Mouse (Mus musculus): Measurements from ENCODE around the gene Ankrd63.

Ankrd63 gene

DNA sequence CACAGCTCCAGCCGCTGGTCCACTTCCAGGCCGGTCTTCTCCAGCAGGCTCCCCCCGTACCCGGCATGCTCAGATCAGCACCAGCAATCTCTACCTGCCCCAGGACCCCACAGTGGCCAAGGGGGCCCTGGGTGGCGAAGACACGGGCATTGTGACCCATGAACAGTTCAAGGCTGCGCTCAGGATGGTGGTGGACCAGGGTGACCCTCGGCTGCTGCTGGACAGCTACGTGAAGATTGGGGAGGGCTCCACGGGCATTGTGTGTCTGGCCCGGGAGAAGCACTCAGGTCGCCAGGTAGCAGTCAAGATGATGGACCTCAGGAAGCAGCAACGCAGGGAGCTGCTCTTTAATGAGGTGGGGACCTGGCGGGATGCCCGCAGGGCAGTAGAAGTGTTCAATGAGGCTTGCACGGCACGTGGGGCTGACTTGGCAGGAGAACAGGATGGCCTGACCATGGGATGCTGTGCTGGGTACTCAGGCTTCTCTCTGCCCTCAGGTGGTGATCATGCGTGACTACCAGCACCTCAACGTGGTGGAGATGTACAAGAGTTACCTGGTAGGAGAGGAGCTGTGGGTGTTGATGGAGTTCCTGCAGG, 10.3 kb downstream of the Ankrd63 start:
- DNase-seq (ENCODE audit: low spot score in 2 of 2) = no peak

GRCm38 (mm10) chr2:118689875-118690274, 13.9 kb downstream of the Ankrd63 start:
- no peak for DNase-seq (ENCODE audit: low spot score in 2 of 2)

GRCm38 (mm10) chr2:118687791-118688190, 16.0 kb downstream of the Ankrd63 start:
- no peak for DNase-seq (ENCODE audit: low spot score in 2 of 2)

DNA sequence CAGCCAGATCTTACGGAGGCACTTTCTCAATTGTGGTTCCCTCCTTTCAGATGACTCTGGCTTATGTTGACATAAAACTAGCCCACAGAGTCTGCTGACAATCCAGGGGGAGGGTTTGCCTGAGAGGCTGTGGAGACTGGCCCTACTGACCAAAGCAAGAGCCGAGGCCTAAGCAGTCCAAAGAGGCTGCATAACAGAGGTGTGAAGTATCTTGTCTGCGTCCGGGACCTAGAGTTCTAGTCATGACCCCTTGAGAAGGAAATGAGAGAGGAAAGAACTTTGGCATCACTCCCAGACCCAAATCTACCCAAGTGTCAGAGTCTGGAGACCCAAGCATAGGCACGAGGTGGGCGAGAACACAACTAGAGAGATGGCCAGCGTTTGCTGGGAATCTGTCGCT, 17.1 kb downstream of the Ankrd63 start:
- no peak for DNase-seq (ENCODE audit: low spot score in 2 of 2)

DNA sequence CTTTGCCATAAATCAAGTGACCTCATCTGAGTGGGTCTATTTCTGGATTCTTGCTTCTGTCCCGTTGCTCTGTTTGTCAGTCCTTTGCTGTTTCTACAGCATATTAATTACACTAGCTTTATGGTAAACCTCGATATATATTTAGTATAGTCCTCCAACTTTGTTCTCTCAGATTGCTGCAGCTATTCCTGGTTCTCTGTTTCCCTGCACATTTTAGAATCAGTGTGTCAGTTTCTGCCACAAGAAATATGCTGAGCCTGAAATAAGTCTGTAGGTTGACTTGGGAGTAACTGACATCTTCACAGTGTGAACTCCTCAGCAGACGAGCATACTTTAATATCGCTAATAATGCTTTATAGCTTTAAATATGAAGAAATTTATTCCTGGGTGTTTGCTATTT, 18.7 kb downstream of the Ankrd63 start:
- no peak for DNase-seq (ENCODE audit: low spot score in 2 of 2)

GRCm38 (mm10) chr2:118682544-118683260, 21.1 kb downstream of the Ankrd63 start:
- no peak for DNase-seq (ENCODE audit: low spot score in 2 of 2)

DNA sequence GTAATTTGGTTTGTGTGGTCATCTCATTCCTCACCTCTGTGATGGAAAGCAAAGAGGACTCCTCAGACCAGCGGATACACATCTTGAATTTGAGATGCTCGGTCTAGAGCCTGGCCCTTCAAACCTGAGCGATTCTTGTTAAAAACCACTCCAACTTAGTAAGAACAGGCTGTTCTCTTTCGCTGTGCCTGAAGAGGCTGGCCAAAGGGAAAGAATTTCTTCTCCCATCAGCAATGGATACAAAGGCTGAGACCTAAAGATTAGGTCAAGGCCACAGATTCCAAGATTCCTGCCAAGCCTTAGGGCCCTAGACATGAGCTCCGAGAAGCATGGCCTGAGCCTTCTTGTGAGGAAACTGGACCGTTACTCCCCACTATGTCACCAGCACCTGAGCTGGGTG, 22.8 kb downstream of the Ankrd63 start:
- DNase-seq (ENCODE audit: low spot score in 2 of 2) = no peak

- no peak for DNase-seq (ENCODE audit: low spot score in 2 of 2)
Observed at GRCm38 (mm10) chr2:118679577-118679976, 24.2 kb downstream of the Ankrd63 start.

DNA sequence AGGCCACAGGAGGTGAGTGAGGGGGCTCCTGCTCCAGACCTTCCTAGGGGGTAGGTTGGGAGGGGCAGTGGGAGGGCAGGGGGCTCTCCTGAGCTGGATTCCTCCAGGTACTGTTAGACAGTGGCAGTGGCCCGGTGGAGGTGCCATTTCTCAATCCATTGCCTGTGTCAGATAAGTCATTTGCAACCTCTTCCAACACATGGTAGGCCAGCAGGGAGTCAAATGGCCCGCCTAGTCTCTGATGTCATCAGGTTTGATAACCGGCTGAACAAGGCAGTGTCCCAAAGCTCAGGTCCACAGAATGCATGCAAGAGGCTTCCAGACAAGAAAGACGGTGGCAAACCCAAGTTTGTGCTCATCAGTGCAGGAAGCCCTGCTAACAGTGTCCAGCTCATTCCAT, 25.9 kb downstream of the Ankrd63 start:
- no peak for DNase-seq (ENCODE audit: low spot score in 2 of 2)

DNA sequence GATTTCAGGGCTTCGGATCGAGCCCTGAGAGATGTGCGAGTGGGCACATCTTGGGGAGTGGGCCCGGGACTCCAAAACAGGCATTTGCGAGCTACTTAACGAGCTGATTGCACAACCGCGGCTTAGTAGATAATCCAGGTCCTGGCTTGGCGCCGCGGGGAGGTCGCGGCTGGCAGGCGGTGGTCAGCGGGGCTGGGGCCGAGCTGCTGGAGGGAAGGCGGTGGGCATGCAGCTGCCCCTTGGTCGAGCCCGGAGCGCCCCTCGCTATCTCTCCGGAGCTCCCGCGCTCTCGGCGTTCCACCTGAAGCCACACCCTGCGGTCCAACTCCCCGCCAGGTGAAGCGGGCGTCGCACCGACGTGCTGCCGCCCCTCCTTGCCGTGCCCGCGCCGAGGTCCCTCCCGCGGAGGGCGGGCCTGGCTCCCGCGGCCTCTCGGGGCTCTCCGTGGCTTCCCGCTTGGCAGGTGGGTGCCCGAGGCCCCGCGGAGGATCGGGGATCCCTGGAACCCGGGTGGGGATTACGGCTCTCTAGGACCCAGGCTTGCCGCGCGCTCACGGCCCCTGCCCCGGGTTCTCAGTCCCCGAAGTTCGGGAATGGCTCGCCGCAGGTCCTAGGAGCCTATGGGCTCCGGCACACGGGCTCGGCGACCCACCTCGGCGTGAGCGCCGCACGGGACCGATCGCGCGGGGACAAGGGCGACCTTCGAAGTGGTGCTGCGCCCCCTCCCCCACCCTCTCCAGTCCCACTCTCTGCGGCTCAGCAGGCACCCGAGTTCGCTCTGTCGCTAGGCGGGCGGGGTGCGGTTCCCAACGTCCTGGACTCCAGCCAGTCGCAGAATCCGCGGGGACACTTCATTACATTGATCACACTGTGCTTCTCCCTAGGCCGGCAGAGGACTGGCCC, 26.7 kb downstream of the Ankrd63 start:
- peak in 1 of 2 experiments; percentile 55 for DNase-seq (ENCODE audit: low spot score in 2 of 2)

DNA sequence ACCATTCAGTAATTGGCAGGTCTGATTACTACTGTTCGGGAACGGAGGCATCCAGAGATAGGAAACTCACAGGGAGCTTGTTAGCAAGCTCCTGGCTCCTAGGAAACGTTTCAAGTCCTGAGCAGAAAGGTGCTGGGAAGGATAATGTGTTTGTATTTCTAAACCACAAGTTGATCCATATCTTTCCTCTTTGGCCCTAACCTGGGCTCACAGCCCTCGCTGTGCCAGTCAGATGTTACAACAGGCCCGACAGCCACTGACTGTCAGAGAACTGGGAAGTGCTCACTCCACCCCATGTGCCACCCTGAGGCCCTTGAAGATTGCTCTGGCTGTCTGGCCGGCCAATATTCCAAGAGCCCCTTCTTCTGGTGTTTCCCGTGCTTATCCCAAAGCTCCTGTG, 29.3 kb downstream of the Ankrd63 start:
- peak in 1 of 2 experiments; percentile 58 for DNase-seq (ENCODE audit: low spot score in 2 of 2)

DNA sequence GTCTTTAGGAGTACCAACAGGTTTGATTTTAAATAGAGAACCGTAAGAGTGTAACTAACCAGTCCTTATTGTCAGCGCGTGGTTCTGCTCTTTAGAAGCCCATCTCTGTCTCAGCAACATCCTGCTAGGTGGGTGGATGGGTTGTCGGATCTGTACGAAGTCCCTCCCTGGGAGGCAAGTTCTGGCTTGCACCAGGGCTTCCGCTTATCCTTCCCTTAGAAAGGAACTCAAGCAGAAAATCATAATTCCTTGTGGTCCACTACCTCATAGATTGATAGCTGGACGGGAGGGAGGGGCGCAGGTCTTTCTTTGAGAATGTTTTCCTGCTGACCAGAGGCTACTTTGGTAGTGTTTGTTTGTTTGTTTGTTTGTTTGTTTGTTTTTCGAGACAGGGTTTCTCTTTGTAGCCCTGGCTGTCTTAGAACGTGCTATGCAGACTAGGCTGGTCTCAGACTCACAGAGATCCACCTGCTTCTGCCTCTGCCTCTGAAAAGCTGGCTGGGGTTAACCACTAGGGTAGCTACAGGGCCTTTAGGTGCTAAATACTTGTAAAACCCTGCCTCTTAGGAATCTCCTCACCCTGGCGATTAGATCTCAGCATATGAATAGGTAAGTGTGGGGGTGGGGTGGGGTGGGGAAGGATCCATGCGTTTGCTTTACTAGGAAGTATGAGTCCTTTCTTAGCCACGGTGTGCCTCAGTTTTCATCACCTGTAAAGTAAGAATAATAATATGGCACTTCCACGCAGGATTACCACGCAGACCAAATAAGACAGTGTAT, 29.9 kb downstream of the Ankrd63 start:
- DNase-seq (ENCODE audit: low spot score in 2 of 2) = no peak

- DNase-seq (ENCODE audit: low spot score in 2 of 2) = no peak
Observed at GRCm38 (mm10) chr2:118671728-118672127, 32.0 kb downstream of the Ankrd63 start.

DNA sequence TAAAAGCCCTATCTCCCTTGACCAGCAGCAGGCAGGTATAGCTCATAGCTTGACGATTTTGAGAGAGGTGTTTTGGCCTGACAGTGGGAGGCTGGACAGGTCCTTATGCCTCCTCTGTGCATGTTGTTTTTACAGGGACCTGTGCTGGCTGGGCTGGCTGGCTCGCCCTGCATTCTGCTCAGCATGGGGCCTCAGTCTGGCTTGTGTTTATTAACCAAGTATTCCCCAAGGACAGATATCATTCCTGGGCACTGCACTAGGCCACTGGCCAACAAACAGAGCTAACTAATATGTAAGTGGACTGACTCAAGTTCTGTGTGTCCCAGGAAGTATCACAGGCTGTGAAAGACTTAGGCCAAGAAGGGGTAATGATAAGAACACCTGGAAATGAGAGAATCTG, 34.0 kb downstream of the Ankrd63 start:
- DNase-seq (ENCODE audit: low spot score in 2 of 2) = no peak

GRCm38 (mm10) chr2:118669245-118669644, 34.5 kb downstream of the Ankrd63 start:
- no peak for DNase-seq (ENCODE audit: low spot score in 2 of 2)

GRCm38 (mm10) chr2:118667181-118667580, 36.6 kb downstream of the Ankrd63 start:
- no peak for DNase-seq (ENCODE audit: low spot score in 2 of 2)

GRCm38 (mm10) chr2:118665616-118666015, 38.1 kb downstream of the Ankrd63 start:
- DNase-seq (ENCODE audit: low spot score in 2 of 2) = no peak

GRCm38 (mm10) chr2:118664975-118665516, 38.7 kb downstream of the Ankrd63 start:
- no peak for DNase-seq (ENCODE audit: low spot score in 2 of 2)

GRCm38 (mm10) chr2:118663804-118664766, 39.7 kb downstream of the Ankrd63 start:
- DNase-seq (ENCODE audit: low spot score in 2 of 2) = peak; percentile 76 to 84

Measured in urinary bladder, postnatal 36 days (tissue).